Mouse (Mus musculus) urinary bladder, postnatal 25 days (tissue): ENCODE measurements at regions not wholly inside any gene's neighbourhood (a gene's known extent, or its start where the extent isn't known, plus 50 kb on each side); places are given as distances from the start of the nearest gene placed in this dataset.
"Not testable (repeated sequence)": the region's sequence is repeated elsewhere in the genome, so short reads cannot be mapped to it uniquely, and the experiment has no call there.

ENCODE experiments used
- DNase-seq: peaks from one replicate; pipeline ENCODE4 v3.0.0; 2022; ENCODE audit warnings: low spot score

- no peak for DNase-seq
Observed at GRCm38 (mm10) chr5:102123285-102123684, 53.6 kb upstream of the Wdfy3 start.

DNA sequence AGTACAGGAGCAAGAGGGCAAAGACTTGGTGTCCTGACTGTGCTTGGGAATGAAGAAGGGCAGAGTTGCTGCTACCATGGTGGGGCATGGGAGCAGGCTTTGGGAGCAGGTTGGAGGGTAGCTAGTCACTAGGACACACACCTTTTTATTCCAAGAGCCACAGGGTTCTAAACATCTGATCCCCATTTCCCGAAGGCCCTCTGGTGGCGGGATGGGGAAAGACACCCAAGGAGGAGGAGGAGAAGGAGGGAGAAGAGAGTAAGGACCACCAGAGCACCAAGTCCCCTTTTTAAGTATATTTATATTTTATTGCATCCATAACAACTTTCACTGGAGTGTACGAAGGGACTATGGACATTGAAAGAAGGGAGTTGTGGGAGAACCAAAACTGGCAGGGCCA, 57.0 kb upstream of the Wdfy3 start:
- DNase-seq = peak; percentile 34

GRCm38 (mm10) chr5:102147991-102148390, 78.3 kb upstream of the Wdfy3 start:
- DNase-seq = no peak

GRCm38 (mm10) chr5:102149481-102150129, 79.9 kb upstream of the Wdfy3 start:
- DNase-seq = peak; percentile 61

- DNase-seq = no peak
Observed at GRCm38 (mm10) chr5:102159621-102160020, 89.9 kb upstream of the Wdfy3 start.

- DNase-seq = no peak
Observed at GRCm38 (mm10) chr5:102167981-102168380, 98.3 kb upstream of the Wdfy3 start.

DNA sequence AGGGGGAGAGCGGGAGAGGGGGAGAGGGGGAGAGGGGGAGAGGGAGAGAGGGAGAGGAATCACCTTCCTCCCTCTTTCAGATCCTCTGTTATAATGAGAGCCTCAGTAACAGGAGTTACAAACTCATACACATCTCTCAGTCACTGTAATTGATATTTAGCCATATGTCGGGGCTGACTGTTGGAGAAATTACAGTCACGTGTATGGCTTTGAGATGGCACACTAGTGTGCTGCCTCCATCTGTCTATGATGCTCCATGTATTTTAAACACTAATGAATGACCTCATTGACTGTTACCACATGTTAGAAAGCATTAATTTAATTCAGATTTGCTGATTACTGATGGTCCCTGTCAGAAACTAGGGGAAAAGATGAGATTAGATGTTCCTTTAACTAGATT, 102.1 kb upstream of the Wdfy3 start:
- no peak for DNase-seq

DNA sequence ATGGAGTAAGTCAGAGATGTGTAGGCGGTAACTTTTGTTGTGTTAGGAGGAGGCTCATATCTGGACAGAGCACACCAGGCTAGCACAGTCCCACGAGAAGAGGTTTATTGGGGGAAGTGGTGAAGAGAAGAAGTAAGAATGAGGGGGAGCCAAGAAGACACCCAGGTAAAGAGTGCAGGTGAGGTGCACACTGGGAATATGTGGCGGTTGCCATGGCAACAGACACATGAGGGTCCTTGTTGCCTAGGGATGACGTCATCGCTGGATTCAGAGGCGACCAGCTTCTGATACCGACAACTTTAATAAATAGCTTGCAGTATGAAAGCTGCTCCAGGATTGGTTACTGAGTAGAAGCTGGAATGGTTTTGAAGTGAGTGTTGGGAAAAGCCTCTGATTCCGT, 110.5 kb upstream of the Wdfy3 start:
- no peak for DNase-seq

- DNase-seq = not testable (repeated sequence)
Observed at GRCm38 (mm10) chr5:102188951-102189350, 119.2 kb upstream of the Wdfy3 start.

- DNase-seq = no peak
Observed at GRCm38 (mm10) chr5:102206456-102206855, 136.7 kb upstream of the Wdfy3 start.

GRCm38 (mm10) chr5:102206953-102207352, 137.2 kb upstream of the Wdfy3 start:
- DNase-seq = peak; percentile 68

GRCm38 (mm10) chr5:102213145-102213544, 143.4 kb upstream of the Wdfy3 start:
- DNase-seq = peak; percentile 55

DNA sequence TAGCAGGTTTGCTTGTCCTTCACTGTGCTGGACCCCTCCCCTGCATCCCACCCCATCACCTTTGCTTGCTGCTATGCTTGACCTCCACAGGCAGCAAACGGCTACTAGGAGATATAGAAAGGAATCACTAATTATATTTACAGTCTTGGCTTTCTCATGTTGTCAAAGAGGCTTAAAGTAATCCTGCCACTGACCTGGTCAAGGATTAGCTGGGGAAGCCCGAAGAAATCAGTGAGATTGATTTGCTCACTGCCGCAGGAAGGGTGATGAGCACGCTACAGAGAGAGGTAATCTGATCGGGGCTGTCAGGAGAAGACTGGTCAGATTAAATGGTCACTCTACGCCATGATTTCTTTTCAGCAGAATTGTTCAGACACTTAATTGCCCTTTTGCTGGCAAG, 157.4 kb upstream of the Wdfy3 start:
- no peak for DNase-seq

DNA sequence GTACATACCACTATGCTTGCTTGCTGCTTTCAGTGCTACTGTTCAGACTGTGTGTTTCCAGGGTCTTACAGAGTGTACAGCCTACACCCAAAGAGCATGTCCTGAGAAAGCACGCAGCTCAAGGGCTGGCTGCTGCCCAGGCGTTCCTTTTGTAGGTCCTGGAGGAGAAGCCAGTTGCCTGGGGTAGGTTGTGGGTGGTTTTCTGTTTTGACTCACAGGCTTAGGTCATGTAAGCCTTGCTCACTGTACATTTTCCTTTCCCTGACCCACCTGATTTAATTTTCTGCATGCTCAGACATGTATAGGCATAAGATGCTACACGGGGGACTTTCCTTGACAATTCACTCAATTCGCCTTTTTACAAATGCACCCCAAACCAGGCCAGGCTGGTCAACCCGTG, 172.9 kb upstream of the Wdfy3 start:
- no peak for DNase-seq

DNA sequence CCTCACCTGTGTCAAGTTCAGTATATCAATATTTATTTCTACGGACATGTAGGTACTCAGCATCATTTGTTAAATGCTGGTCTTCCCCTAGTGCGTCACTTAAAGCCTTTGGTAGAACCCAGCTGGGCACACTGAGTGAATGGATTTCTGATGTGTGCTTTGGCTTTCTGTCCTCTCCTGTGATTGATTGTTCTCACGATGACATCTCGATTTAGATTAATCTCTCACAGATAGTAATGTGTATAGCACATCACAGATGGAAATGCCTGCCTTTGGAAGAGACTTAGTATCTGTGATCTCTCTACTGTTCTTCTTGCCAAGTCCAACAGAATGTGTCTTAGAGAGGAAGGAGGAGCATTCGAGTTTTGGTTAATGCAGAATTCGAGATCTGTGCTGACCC, 175.0 kb upstream of the Wdfy3 start:
- no peak for DNase-seq

GRCm38 (mm10) chr5:102248747-102249146, 179.0 kb upstream of the Wdfy3 start:
- no peak for DNase-seq

GRCm38 (mm10) chr5:102251076-102251475, 181.4 kb upstream of the Wdfy3 start:
- DNase-seq = no peak

DNA sequence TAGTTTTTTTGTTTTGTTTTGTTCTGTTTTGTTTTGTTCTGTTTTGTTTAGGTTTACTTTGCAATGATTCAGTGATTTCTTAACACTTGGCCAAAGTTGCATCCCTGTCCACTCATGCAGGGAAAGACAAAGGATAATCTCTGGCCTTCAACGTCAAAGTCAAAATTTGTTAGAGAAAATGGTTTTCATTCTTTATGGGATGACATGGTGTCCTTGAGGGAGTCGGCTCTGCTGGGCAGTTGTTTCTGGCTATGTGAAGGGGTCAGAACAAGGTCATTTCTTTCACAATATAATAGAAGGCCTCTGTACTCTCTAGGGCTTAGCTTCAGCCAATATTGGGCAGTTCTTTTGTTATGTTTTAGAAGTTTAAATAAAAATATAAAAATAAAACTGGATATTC, 184.1 kb upstream of the Wdfy3 start:
- DNase-seq = no peak

DNA sequence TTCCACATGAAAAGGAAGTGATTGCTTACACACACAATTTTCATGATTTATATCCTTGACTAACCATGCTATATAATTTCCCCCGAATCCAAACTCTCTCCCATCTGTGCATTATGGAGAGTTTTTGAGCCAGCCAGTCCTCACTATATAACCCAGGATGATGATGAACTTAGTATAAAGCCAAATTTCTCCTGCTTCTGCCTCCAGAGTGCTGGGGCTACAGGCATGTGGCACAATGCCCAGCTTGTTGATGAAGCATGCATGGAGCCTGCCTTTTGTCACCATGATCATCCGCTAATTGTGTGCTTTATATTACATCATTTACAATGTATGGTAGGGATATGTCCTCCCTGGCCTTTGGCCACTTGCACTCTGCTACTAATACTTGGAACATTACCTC, 187.4 kb upstream of the Wdfy3 start:
- DNase-seq = no peak

DNA sequence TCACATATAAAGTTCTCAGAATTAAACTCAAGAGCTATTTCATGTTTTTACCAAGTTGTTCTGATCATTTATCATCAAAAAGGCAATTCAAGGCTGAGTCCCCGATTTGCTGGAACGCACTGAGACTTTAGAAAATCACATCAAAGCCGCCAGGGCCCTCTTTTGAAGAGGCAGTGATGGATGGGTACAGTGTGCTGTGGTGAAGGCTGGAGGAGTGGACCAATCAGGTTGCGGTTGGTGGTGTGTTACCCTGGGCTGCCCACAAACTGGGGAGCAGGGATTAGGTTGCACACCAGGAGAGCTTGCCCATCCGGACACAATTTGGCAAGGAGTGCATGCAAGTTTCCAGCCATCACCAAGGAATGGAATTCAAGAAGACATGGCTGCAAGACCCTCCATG, 191.9 kb upstream of the Wdfy3 start:
- DNase-seq = no peak

GRCm38 (mm10) chr5:102266451-102266850, 196.7 kb upstream of the Wdfy3 start:
- no peak for DNase-seq

DNA sequence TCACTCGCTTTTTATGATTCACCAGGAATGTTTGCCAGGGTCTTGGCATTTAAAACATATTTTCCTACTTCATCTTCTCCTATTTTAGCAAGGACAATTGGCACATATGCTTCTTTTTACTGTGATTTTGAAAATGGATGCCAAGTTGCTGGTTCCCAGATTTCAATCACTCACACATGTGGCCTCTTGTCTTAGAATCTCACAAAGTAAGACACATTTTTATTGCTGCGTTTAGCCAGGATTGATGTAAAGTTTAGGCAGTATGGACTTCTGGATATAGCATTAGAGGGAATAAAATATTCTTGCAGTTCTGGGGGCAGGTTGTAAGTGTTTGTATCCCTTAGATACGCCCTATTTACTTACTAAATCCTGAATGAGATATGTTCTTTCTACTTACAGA, 197.4 kb upstream of the Wdfy3 start:
- DNase-seq = no peak

- DNase-seq = no peak
Observed at GRCm38 (mm10) chr5:102269204-102269603, 199.5 kb upstream of the Wdfy3 start.

DNA sequence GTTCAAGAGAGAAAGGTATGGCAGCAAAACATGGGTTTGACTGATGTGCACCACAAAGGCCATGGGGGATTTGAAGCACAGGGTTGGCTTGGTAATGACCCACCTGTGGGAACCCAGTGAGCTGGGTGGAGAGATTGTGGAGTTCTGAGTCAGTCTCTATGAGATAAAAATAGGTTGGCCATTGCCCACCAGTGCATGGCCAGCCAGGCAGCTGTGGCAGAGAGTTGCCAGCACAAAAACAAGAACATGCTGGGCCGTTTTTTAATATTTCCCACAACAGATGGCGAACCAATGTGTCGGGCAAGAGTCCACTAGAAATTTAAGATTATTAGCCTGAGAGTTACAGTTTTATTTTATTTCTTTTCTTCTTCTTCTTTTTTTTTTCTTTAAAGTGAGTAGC, 205.6 kb upstream of the Arhgap24 start:
- no peak for DNase-seq

DNA sequence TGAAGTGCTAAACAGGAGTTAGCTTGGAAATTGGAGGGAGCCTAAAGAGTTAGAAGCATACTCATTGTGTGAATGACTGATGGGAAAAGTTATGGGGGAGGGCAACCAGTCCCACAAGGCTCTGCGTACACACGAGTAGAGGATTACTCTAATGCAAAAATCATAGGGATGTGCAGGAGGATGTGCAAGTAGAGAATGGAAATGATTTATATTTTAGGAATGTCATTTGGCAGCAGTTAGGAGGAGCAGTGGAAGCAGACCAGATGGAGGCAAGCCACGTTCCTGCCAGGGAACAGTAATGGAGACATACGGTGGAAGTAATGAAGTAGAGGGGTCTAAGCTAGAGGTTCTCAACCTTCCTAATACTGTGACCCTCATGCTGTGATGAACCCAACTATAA, 194.1 kb upstream of the Arhgap24 start:
- no peak for DNase-seq
